Mouse (Mus musculus) midbrain, embryonic 11.5 days (tissue): ENCODE measurements around the gene Rnf135. TPM values are rescaled to one million over a fixed set of nuclear protein-coding genes. Genes with fewer than 3 reads are reported as not detected.

Experiments used
- ATAC-seq: fragments of 200-750 bp; cut with Nextera tagmentation; 2 replicates; pipeline ENCODE4 v1.8.0; 2017; ENCODE audit warnings: moderate TSS enrichment, moderate library complexity; ENCODE audit not compliant: low FRiP score
- DNase-seq: peaks from one replicate; pipeline ENCODE4 v3.0.0; 2015; ENCODE audit warnings: low spot score; ENCODE audit errors: missing footprints
- H3K27ac ChIP-seq: fragments of 300-500 bp; sonication (generic); 2 replicates; pipeline ENCODE4 v1.5.1; 2014; ENCODE audit warnings: low read depth, low read length
- H3K27me3 ChIP-seq: fragments of 300-500 bp; sonication (generic); 2 replicates; pipeline ENCODE4 v1.6.1; 2014; ENCODE audit warnings: mild to moderate bottlenecking, low read length, moderate library complexity, mixed read lengths; ENCODE audit not compliant: control insufficient read depth, insufficient read depth
- H3K36me3 ChIP-seq: fragments of 300-500 bp; sonication (generic); 2 replicates; pipeline ENCODE4 v1.6.1; 2014; ENCODE audit warnings: mild to moderate bottlenecking, low read length, moderate library complexity, mixed read lengths; ENCODE audit not compliant: control insufficient read depth, insufficient read depth
- H3K4me1 ChIP-seq: fragments of 300-500 bp; sonication (generic); 2 replicates; pipeline ENCODE4 v1.6.1; 2014; ENCODE audit warnings: low read length; ENCODE audit not compliant: control insufficient read depth, insufficient read depth
- H3K4me2 ChIP-seq: fragments of 300-500 bp; sonication (generic); 2 replicates; pipeline ENCODE4 v1.6.1; 2014; ENCODE audit warnings: mild to moderate bottlenecking, moderate library complexity
- H3K4me3 ChIP-seq: fragments of 300-500 bp; sonication (generic); 2 replicates; pipeline ENCODE4 v1.5.1; 2014; ENCODE audit warnings: low read depth, low read length
- H3K9ac ChIP-seq: fragments of 300-500 bp; sonication (generic); 2 replicates; pipeline ENCODE4 v1.6.1; 2014; ENCODE audit warnings: low read length
- H3K9me3 ChIP-seq: fragments of 300-500 bp; sonication (generic); 2 replicates; pipeline ENCODE4 v1.6.1; 2016; ENCODE audit warnings: low read length; ENCODE audit not compliant: control insufficient read depth
- WGBS: fragments of 180-500 bp; shearing (Covaris S2); extraction: QIAGEN DNeasy Blood & Tissue Kit; methylation state at CpG from one replicate; pipeline ENCODE4 v1.1.7; 2014; 5-methylcytosine and 5-hydroxymethylcytosine counted together
- polyA plus RNA-seq: library from polyadenylated mRNA; unstranded; fragments of >200 nt; fragmentation: Nextera tagmentation; extraction: Ambion mirVana; gene quantifications from 2 replicates; pipeline ENCODE4 v1.2.1, GENCODE M21; 2014

Gene Rnf135
- polyA plus RNA-seq, 1 experiment from 2014 or later, result 2.1 TPM

DNA sequence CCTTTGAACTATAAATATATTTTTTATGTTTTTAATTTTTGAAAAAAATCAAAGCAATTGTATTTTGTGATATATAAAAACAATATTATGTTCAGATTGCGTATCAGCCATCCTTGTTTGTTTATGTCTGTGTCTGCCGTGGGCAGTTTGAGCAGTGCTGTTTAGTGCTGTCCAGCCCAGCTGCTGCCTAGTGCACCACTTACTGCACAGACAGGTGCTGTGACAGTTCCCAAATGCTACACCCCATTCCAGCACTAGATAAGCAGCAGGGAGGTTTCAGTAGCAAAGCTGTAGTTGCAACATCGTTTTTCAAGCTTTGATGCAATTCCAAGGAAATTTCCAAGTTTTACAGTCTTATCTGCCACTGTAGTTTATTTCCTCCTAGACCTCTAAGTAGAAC lies 53.6 kb downstream of the Rnf135 start:
- DNase-seq (no peak), ATAC-seq (no peak)
- no peak overlapping the region for H3K4me3 ChIP-seq
- peaks cover 5% of the 10 kb centered on the region for H3K36me3 ChIP-seq
- no peak overlapping the region for H3K4me2 ChIP-seq
- no peaks in the 10 kb centered on the region for H3K27me3 ChIP-seq
- 87% methylated on average over 3 of the region's 3 CpGs for WGBS
- H3K9me3 ChIP-seq, result no peaks in the 10 kb centered on the region
- H3K27ac ChIP-seq, result no peak overlapping the region
- no peak overlapping the region for H3K9ac ChIP-seq
- no peaks in the 10 kb centered on the region for H3K4me1 ChIP-seq

DNA sequence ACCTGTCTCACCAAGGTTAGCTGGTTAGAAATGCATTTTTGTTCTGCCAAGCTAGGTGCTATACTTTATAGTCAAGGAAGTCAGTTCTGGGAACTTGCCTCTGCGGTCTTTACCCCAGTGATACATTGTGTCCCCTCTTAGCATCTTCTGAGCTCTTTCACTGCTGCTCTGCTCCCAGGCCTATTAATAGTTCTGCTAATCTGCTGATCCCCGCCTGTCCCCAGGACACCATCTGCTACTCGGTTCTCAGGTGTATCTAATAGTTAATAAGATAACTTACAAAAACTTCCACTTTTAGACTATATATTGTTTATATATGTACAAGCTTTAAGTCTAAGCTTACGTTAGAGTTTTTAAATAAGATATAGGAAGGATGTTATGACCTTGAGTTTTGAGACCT lies 54.7 kb downstream of the Rnf135 start:
- Histone ChIP-seq H3K27ac (no peak overlapping the region), H3K4me1 (no peaks in the 10 kb centered on the region)
- no peak for ATAC-seq

DNA sequence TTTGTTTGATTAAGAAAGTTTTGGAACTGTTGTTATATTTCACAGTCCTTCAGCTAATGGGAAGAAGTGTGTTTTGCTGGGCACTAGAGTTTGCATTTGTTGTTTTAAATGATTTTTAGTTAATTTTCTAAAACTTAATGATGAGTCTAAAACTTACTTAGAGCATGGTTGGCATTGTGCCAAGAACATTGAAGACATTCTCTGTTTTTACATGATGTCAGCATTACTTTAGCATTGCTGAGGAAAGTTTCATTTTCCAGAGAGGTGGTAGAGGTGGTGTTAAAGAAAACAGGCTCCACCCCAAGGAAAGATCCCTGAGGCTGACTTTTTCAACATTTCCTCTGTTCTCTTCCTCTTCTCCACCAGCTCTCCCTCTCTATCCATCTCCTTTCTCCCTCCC lies 63.4 kb downstream of the Rnf135 start:
- H3K27ac ChIP-seq, result no peak overlapping the region
- H3K9me3 ChIP-seq, result no peaks in the 10 kb centered on the region
- ATAC-seq, result no peak
- no peak overlapping the region for H3K9ac ChIP-seq
- no peak overlapping the region for H3K4me2 ChIP-seq
- H3K4me1 ChIP-seq, result no peaks in the 10 kb centered on the region
- no peak overlapping the region for H3K4me3 ChIP-seq
- H3K27me3 ChIP-seq, result no peaks in the 10 kb centered on the region
- DNase-seq, result no peak
- H3K36me3 ChIP-seq, result peaks cover 17% of the 10 kb centered on the region

More for the DNA sequence above, 54.7 kb downstream of the Rnf135 start:
- 88% methylated on average over 4 of the region's 4 CpGs for WGBS
- Histone ChIP-seq H3K4me3 (no peak overlapping the region), H3K36me3 (peaks cover 5% of the 10 kb centered on the region), H3K4me2 (no peak overlapping the region), H3K9me3 (no peaks in the 10 kb centered on the region), H3K9ac (no peak overlapping the region), H3K27me3 (no peaks in the 10 kb centered on the region)
- DNase-seq, result no peak

DNA sequence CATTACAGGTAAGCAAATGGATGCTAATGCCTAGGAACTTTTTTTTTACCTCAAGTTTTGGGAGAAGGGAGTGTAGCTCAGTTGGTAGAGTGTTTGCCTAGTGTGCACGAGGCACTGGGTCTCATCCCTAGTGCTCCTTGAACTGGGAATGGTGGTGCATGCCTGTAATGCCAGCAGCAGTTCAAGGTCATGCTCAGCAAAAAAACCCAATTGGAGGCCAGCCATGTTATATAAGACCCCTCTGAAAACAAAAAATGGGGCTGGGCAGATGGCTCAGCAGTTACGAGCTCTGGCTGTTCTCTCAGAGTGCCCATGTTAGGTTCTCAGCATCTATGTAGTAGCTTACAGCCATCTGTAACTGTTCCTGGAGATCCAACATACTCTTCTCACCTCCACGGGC lies 64.9 kb downstream of the Rnf135 start:
- ATAC-seq, result no peak
- H3K27me3 ChIP-seq, result no peaks in the 10 kb centered on the region
- H3K27ac ChIP-seq, result no peak overlapping the region
- no peak for DNase-seq
- H3K9me3 ChIP-seq, result no peaks in the 10 kb centered on the region
- H3K9ac ChIP-seq, result no peak overlapping the region
- H3K4me1 ChIP-seq, result no peaks in the 10 kb centered on the region
- 92% methylated on average over 3 of the region's 3 CpGs for WGBS
- H3K36me3 ChIP-seq, result peaks cover 17% of the 10 kb centered on the region
- H3K4me2 ChIP-seq, result no peak overlapping the region
- no peak overlapping the region for H3K4me3 ChIP-seq

Other genes starting within 250 kb of the Rnf135 start
- 89.0 and 98.6 TPM in 2 replicates for gene Utp6, start 221.5 kb upstream of the Rnf135 start, polyA plus RNA-seq
- gene Suz12, start 190.7 kb upstream of the Rnf135 start, polyA plus RNA-seq, result 28.4 and 30.0 TPM in 2 replicates
- gene Crlf3, start 102.9 kb upstream of the Rnf135 start, polyA plus RNA-seq, result 29.2 and 30.4 TPM in 2 replicates
- 19.1 and 20.1 TPM in 2 replicates for gene Atad5, start 94.5 kb upstream of the Rnf135 start, polyA plus RNA-seq
- gene Tefm, start 41.7 kb upstream of the Rnf135 start, polyA plus RNA-seq, result 29.7 and 30.3 TPM in 2 replicates
- 1.6 and 1.8 TPM in 2 replicates for gene Adap2, start 29.7 kb upstream of the Rnf135 start, polyA plus RNA-seq
- 66.0 and 79.2 TPM in 2 replicates for gene Rhot1, start 25.2 kb downstream of the Rnf135 start, polyA plus RNA-seq
- 14.9 and 15.2 TPM in 2 replicates for gene Rhbdl3, start 117.1 kb downstream of the Rnf135 start, polyA plus RNA-seq
- gene 5730455P16Rik, start 194.2 kb downstream of the Rnf135 start, polyA plus RNA-seq, result 21.6 and 26.5 TPM in 2 replicates
- gene Zfp207, start 199.4 kb downstream of the Rnf135 start, polyA plus RNA-seq, result 338 and 371 TPM in 2 replicates
- 347 and 375 TPM in 2 replicates for gene Psmd11, start 244.8 kb downstream of the Rnf135 start, polyA plus RNA-seq